Mouse (Mus musculus) neutrophil, adult 5-6 weeks (primary cell): ENCODE results near the gene Hmgxb4. TPM values are rescaled to one million over a fixed set of nuclear protein-coding genes. Genes with fewer than 3 reads are reported as not detected.

ENCODE experiments used
- ATAC-seq: fragments of 151-379, 151-347 bp; 2 replicates; pipeline ENCODE4 v1.8.0; 2017; ENCODE audit warnings: mild to moderate bottlenecking, moderate TSS enrichment; ENCODE audit not compliant: insufficient number of reproducible peaks, poor library complexity, low FRiP score, severe bottlenecking; ENCODE audit errors: extremely low read depth
- total RNA-seq: library from RNA; stranded (forward); fragments of 200-1000 nt; gene quantifications from 2 replicates; pipeline ENCODE4 v1.2.3, GENCODE M21; 2017

Hmgxb4 gene
- total RNA-seq, 1 experiment from 2014 or later: 60.6 TPM

GRCm38 (mm10) chr8:75013964-75014363 is 20.8 kb downstream of the Hmgxb4 start:
- ATAC-seq: no peak

GRCm38 (mm10) chr8:75015981-75016380 is 22.8 kb downstream of the Hmgxb4 start:
- ATAC-seq: 0 out of 2 replicates have a peak, but pooled peaks have one; percentile 3

DNA sequence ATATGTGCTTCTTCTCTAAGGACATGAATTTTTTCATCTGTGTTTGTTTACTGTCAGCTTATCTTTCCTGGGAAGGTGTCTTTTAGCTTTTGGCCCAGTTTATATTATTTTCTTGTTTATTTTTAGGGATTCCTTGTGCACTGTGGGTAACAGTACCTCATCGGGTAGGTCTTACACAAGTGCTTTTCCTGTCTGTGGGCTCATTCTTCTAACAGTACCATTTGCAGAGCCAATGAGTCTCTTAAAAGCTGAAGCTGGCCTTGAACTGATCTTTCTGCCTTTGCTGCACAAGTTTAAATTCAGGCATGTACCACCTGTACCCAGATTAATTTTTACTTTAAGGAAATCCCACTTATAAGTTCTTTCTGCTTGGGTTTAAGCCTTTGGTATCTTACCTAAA is 23.3 kb downstream of the Hmgxb4 start:
- no peak for ATAC-seq

- no peak for ATAC-seq
These were observed 25.3 kb downstream of the Hmgxb4 start for GRCm38 (mm10) chr8:75018274-75018972.

DNA sequence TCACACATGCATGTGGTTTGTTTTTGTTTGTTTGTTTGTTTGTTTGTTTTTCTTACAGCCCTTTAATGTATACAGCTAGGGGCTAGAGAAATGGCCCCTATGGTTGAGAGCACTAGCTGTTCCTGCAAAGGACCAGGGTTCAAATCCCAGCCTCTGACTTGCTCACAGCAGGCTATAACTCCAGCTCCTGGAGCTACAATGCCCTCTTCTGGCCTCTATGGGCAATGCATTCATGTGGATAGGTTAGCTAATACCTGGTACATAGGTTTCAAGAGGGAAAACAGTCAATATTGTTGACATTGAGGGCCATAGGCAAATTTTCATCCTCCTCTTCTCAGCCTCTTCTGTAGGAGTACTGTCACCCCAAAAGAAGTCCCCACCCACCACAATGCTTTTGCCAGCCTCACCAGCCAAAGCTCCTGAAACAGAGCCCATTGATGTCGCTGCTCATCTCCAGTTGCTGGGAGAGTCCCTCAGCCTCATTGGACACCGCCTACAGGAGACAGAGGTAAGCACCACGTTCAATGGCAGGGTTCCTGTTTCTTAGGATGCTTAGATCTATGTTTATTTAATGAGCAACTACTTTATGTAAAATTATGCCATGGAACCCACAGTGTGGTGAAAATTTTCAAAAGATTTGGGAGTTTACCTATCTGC is 30.6 kb downstream of the Hmgxb4 start:
- ATAC-seq: no peak

- no peak for ATAC-seq
These were observed 32.7 kb downstream of the Hmgxb4 start for GRCm38 (mm10) chr8:75025809-75026208.

DNA sequence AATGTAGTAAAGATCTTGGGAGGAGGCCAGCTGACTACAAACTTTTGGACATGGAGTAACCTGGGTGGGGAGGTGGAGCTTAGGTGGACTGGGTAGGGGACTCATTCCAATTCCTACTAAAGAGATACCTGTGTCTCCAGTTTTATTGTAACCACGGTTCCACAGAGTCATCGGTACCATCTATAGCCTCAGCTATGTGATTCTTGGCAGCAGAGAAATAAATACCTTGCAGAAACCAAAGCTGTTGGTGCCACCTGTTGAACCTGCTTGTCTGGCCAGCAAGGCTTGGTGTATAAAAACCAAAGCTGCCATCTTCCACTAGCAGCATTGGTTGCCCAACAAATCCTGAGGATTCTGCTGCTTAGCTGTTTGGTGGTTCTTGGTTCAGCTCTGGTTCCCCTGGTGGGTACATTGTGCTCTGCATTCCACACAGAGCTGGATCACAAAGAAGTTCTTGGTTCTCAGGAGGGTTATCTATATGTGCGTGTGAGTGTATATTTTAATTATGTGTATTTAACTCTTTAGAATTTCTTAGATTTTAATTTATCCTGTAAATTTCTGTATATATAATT is 37.4 kb downstream of the Hmgxb4 start:
- no peak for ATAC-seq

DNA sequence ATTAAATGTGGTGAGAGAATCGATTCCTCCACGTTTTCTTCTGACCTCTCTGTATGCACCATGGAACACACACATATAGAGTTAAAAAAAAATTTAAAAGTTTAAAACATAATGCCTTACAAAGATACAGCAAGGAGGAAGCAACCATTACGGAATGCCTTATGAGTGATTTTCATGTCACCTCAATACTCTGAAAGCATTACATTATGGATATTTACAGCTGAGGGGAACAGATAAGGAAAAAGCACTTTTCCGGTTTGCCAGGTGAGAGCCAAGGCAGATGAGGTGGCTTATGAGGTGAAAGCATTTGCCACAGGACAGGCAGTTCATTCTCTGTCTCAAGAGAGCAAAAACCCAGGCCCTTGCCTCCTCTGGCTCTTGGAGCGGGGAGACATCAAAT is 39.8 kb downstream of the Hmgxb4 start:
- no peak for ATAC-seq

GRCm38 (mm10) chr8:75033511-75034243 is 40.5 kb downstream of the Hmgxb4 start, which contains the start of gene Tom1:
TSS of gene Tom1 (plus strand) at chr8:75033705.
- ATAC-seq: peak; percentile 92

DNA sequence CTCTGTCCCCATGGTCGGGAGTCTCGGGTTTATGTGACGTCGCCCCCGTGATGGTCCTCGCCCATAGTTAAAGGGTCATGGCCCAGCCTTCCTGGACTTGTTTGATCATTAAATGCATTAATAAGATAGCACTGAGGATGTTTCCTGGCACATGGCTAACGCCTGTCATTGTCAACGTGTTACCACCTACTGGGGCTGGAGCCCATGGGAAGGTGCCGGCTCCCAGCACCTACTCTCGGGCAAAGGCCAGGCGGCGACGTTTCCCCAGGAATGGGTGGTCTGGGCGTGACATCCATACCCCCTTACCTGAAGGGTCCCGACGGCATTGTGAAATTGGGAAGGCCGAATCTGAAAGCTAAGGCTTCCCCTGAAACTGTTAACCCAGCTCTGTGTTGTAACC is 41.1 kb downstream of the Hmgxb4 start:
- ATAC-seq: no peak

- ATAC-seq: no peak
These were observed 42.5 kb downstream of the Hmgxb4 start for GRCm38 (mm10) chr8:75035640-75036039.

DNA sequence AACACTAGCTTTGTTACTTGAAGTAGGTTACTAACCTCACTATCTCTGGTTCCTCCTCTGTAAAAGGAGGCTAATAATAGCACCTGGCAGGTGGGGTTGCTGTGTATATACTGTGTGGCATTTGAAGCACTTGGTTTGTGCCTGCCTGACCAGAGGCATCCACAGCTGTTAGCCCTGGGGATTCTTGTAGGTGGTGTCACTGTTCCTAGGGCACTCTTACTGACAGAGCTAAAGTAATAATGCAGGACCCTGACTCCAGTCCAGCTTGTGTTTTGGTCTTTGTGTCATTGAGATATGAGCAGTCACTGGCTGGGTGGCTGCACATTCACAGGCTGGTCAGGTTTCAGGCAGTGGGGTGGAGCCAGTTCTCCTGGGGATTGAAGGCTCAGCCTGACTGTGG is 45.3 kb downstream of the Hmgxb4 start:
- ATAC-seq: no peak

DNA sequence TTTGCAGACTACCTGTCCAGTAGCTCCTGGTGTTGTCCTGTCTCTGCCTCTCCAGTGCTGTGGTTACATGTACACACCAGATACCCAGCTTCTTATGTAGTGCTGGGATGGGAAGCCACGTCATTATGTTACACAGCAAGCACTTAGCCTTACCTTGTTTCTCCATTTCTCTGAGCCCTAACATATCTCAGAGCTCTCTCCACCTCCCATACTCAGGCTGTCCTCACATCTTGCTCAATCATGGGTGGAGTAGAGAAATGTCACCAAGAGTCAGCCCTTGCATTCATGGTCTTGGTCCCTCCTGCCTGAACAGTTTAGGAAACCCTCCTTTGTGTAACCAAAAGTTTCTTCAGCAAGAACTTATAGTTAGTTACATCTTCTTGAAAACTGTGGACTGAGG is 46.6 kb downstream of the Hmgxb4 start:
- peak; percentile 17; the same call in 1 of the 2 replicates for ATAC-seq

- ATAC-seq: no peak
These were observed 49.0 kb downstream of the Hmgxb4 start for GRCm38 (mm10) chr8:75042171-75042570.

DNA sequence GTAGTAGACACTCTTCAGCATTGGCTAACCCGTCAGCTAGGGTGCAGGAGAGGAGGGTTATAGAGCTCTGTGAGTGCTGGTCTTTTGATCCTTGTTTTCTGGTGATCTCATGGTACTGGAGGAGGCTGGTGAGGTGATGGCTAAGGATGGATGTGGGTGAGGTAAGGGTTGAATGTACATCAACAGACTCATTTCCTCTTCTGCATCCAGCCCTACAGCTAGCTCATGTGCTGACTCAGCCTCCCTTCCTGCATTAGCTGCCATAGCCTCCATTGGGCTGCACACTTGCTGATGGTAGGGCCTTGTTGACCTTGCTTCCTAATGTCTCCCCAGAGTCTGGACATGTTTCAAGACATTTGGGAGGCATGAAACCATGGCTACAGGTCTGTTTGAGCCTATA is 49.8 kb downstream of the Hmgxb4 start:
- 0 out of 2 replicates have a peak, but pooled peaks have one; percentile 28 for ATAC-seq

DNA sequence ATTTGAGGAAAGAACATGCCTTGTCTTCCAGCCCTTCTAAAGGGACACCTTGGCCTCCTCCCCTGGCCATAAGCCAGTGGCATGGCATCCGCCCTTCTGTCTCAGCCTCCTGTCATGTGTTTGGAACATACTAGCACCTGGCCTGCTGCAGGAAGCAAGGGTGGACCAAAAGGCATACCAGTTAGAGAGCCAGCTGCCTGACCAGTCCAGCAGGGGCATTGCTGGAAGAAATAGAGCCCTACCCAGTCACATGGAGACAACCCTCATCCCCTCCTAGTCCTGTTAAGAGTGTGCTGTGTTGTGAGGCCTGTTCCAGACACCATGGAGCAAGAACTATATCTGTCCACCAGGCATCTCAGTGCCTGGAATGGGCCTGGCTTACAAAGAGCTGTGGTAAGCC is 53.1 kb downstream of the Hmgxb4 start:
- no peak for ATAC-seq

GRCm38 (mm10) chr8:75047784-75048183 is 54.6 kb downstream of the Hmgxb4 start:
- no peak for ATAC-seq

DNA sequence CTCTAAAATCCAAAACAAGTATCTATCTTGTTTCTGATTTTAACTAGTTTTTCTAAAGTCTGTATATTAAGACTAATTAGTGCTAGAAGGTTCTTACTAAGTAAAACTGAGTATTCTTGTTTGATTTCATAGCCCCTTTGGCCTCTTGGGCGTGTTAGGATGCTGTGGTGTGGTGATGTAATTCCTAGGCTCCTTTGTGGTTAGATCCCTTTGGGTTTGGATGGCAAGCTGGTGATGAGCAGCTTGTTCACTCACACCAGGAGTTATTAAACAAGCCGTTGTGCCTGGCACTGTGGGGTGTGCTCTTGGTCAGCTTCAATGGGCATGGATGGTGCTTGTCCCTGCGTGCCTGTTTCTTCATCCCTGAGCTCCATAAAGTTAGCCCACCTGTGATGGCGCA is 60.2 kb downstream of the Hmgxb4 start:
- no peak for ATAC-seq

DNA sequence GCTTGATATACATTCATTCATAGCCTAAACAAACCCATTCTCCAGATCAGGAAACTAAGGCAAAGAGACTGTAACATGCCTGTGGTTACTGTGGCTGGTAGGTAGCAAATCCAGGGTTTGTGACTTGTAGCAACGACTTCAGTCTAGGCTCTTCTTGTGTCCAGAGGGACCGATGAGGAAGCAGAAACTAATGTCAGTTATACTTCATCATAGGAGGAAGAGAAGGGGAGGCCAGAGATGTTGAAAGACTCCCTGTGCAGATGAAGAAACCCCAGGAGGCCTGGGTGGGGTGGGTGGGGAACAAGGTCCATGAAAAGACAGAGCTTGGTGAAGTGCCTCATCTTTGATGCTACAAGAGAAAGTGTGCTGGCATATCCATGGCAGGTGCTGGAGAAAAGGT is 62.5 kb downstream of the Hmgxb4 start:
- 0 out of 2 replicates have a peak, but pooled peaks have one; percentile 19 for ATAC-seq
